Mouse (Mus musculus): Measurements from ENCODE around the gene 1700012B07Rik. TPM values are rescaled to one million over a fixed set of nuclear protein-coding genes. Genes with fewer than 3 reads are reported as not detected.

1700012B07Rik gene
- polyA plus RNA-seq, 1 experiment, result not detected

- no peaks in the 10 kb centered on the region for H3K27me3 ChIP-seq (ENCODE audit: control insufficient read depth, insufficient read depth, low read length)
- 76% methylated on average over 14 of the region's 14 CpGs for WGBS
- no peak overlapping the region for H3K27ac ChIP-seq (ENCODE audit: insufficient read depth, low read length)
- H3K4me3 ChIP-seq (replicated peaks; ENCODE audit: insufficient read depth, low read depth, low read length), result no peak overlapping the region
- H3K4me1 ChIP-seq (ENCODE audit: control insufficient read depth, insufficient read depth, low read length), result no peaks in the 10 kb centered on the region
- TF ChIP-seq POLR2A (IDR thresholded peaks at IDR 0.05; ENCODE audit: borderline replicate concordance, insufficient read depth, low read length) (no peak), CTCF (IDR thresholded peaks at IDR 0.05; ENCODE audit: borderline replicate concordance, insufficient read depth, low read depth, low read length) (no peak)
- no peak for DNase-seq
These were observed 57.7 kb downstream of the 1700012B07Rik start for GRCm38 (mm10) chr11:109770185-109770584.

- WGBS, result 84% methylated on average over 5 of the region's 5 CpGs
- Histone ChIP-seq H3K4me1 (ENCODE audit: control insufficient read depth, insufficient read depth, low read length) (no peaks in the 10 kb centered on the region), H3K27ac (ENCODE audit: insufficient read depth, low read length) (no peak overlapping the region), H3K27me3 (ENCODE audit: control insufficient read depth, insufficient read depth, low read length) (no peaks in the 10 kb centered on the region), H3K4me3 (replicated peaks; ENCODE audit: insufficient read depth, low read depth, low read length) (no peak overlapping the region)
- no peak for TF ChIP-seq CTCF (IDR thresholded peaks at IDR 0.05; ENCODE audit: borderline replicate concordance, insufficient read depth, low read depth, low read length)
- TF ChIP-seq POLR2A (IDR thresholded peaks at IDR 0.05; ENCODE audit: borderline replicate concordance, insufficient read depth, low read length), result no peak
- DNase-seq, result no peak
These were observed 58.8 kb downstream of the 1700012B07Rik start for GRCm38 (mm10) chr11:109769091-109769490.

DNA sequence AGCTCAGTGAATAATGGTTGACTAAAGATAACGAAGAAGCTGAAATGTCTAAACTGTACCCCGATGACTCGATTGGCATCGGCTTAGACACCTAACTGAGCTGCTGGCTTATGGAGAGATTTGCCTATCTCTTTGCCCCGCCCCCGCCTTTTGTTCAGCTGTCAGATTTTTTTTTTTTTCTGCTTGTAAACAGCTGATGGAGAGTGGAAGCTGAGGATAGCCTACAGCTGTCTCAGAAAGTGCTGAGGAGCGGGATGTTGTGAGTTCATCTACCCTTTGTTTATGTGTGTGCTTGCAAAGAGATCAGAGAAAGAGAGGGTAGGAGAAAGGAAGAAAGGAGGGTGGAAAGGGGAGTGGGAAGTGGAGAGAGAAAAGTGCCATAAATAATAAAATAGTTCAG is 67.8 kb downstream of the 1700012B07Rik start:
- TF ChIP-seq POLR2A (IDR thresholded peaks at IDR 0.05; ENCODE audit: borderline replicate concordance, insufficient read depth, low read length) (no peak), CTCF (IDR thresholded peaks at IDR 0.05; ENCODE audit: borderline replicate concordance, insufficient read depth, low read depth, low read length) (no peak)
- H3K27ac ChIP-seq (ENCODE audit: insufficient read depth, low read length), result no peak overlapping the region
- WGBS, result 47% methylated on average over 7 of the region's 7 CpGs

DNA sequence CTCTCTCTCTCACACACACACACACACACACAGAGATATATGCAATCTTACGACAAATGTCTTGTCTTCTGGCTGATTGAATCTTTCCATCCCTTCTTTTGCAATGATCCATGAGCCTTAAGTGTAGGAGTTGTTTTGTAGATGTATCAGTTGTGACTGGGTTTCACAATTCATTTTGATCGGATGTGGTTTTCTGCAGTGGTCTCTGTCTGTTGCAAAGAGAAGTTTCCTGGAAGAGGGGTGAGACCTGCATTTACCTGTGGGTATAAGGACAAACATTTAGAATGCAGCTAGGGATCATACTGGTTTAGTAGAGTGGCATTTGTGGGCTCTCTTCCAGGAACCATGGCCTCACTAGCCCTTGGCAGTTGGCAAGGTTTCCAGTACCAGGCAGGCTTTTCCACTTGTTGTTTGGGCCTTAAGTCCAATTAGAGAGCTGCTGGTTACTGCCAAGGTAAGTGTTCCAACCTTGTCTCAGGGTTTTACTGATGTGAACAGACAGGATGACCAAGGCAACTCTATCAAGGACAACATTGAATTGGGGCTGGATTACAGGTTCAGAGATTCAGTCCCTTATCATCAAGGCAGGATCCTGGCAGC is 69.1 kb downstream of the 1700012B07Rik start:
- peak in 1 of 2 experiments; percentile 6 for DNase-seq
- 91% methylated on average over 2 of the region's 2 CpGs for WGBS
- no peaks in the 10 kb centered on the region for H3K27me3 ChIP-seq (ENCODE audit: control insufficient read depth, insufficient read depth, low read length)
- no peaks in the 10 kb centered on the region for H3K4me1 ChIP-seq (ENCODE audit: control insufficient read depth, insufficient read depth, low read length)
- H3K4me3 ChIP-seq (replicated peaks; ENCODE audit: insufficient read depth, low read depth, low read length), result no peak overlapping the region
- H3K27ac ChIP-seq (ENCODE audit: insufficient read depth, low read length), result no peak overlapping the region
- no peak for TF ChIP-seq CTCF (IDR thresholded peaks at IDR 0.05; ENCODE audit: borderline replicate concordance, insufficient read depth, low read depth, low read length)
- TF ChIP-seq POLR2A (IDR thresholded peaks at IDR 0.05; ENCODE audit: borderline replicate concordance, insufficient read depth, low read length), result no peak

More for the DNA sequence above, 67.8 kb downstream of the 1700012B07Rik start:
- DNase-seq, result no peak
- no peak overlapping the region for H3K4me3 ChIP-seq (replicated peaks; ENCODE audit: insufficient read depth, low read depth, low read length)
- no peaks in the 10 kb centered on the region for H3K4me1 ChIP-seq (ENCODE audit: control insufficient read depth, insufficient read depth, low read length)
- H3K27me3 ChIP-seq (ENCODE audit: control insufficient read depth, insufficient read depth, low read length), result no peaks in the 10 kb centered on the region

GRCm38 (mm10) chr11:109754105-109754602 is 73.7 kb downstream of the 1700012B07Rik start:
- peak; percentile 9 to 58 for DNase-seq
- Histone ChIP-seq H3K27me3 (ENCODE audit: control insufficient read depth, insufficient read depth, low read length) (no peaks in the 10 kb centered on the region), H3K4me3 (replicated peaks; ENCODE audit: insufficient read depth, low read depth, low read length) (no peak overlapping the region), H3K4me1 (ENCODE audit: control insufficient read depth, insufficient read depth, low read length) (no peaks in the 10 kb centered on the region), H3K27ac (ENCODE audit: insufficient read depth, low read length) (no peak overlapping the region)
- WGBS, result 63% methylated on average over 7 of the region's 7 CpGs
- TF ChIP-seq CTCF (IDR thresholded peaks at IDR 0.05; ENCODE audit: borderline replicate concordance, insufficient read depth, low read depth, low read length), result no peak
- TF ChIP-seq POLR2A (IDR thresholded peaks at IDR 0.05; ENCODE audit: borderline replicate concordance, insufficient read depth, low read length), result no peak

DNA sequence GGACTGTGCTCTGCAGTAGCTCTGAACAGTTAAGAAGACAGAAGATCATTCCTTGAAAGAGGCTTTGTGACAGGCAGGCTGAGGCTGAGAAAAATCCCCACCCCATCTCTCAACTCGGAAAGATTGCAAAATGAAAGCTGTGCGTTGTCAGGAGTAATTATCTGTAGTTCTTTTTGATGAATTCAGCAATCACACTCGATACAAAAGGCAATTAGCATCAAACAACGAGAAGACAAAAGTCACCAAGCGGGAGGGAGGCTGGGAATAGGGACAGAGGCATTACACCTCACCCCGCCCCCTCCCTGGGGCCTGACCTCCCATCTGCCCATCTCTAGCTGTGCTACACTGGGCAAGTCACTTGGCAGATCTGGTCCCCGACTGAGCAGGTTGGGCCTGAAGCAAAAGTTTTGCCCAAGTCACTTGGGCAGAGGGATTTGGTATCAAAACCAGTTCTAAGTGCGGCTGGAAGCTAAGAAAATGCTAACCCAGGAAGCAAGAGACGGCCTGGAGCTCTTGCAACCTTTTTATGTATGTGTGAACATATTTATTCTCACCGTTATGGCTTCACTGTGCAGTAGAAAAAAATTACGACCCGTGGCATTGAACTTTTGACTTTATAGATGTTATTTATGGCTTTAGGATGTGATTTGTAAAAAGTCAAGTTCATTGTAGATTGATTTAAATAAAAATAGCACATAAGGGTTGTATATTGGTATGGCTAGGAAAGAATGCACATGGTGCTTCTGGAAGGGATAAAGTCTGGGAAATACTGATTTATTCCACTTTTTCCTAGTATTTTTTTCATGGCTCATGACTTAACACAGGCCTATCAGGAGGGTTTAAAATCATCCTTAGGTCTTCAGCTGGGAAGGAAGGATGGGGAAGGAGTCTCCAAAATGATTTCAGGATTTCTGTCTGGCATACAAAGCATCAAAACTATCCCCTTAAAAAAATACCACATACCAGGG is 75.9 kb downstream of the 1700012B07Rik start:
- H3K27ac ChIP-seq (ENCODE audit: insufficient read depth, low read length), result no peak overlapping the region
- WGBS, result 47% methylated on average over 12 of the region's 12 CpGs
- DNase-seq, result no peak
- no peaks in the 10 kb centered on the region for H3K27me3 ChIP-seq (ENCODE audit: control insufficient read depth, insufficient read depth, low read length)
- TF ChIP-seq CTCF (IDR thresholded peaks at IDR 0.05; ENCODE audit: borderline replicate concordance, insufficient read depth, low read depth, low read length) (no peak), POLR2A (IDR thresholded peaks at IDR 0.05; ENCODE audit: borderline replicate concordance, insufficient read depth, low read length) (no peak)
- H3K4me3 ChIP-seq (replicated peaks; ENCODE audit: insufficient read depth, low read depth, low read length), result no peak overlapping the region
- no peaks in the 10 kb centered on the region for H3K4me1 ChIP-seq (ENCODE audit: control insufficient read depth, insufficient read depth, low read length)

GRCm38 (mm10) chr11:109745210-109745609 is 82.6 kb downstream of the 1700012B07Rik start:
- 77% methylated on average over 4 of the region's 4 CpGs for WGBS
- TF ChIP-seq CTCF (IDR thresholded peaks at IDR 0.05; ENCODE audit: borderline replicate concordance, insufficient read depth, low read depth, low read length), result no peak
- TF ChIP-seq POLR2A (IDR thresholded peaks at IDR 0.05; ENCODE audit: borderline replicate concordance, insufficient read depth, low read length), result no peak
- Histone ChIP-seq H3K4me1 (ENCODE audit: control insufficient read depth, insufficient read depth, low read length) (no peaks in the 10 kb centered on the region), H3K4me3 (replicated peaks; ENCODE audit: insufficient read depth, low read depth, low read length) (no peak overlapping the region), H3K27ac (ENCODE audit: insufficient read depth, low read length) (no peak overlapping the region), H3K27me3 (ENCODE audit: control insufficient read depth, insufficient read depth, low read length) (no peaks in the 10 kb centered on the region)
- DNase-seq, result no peak

All from cerebellum, adult 2 months (tissue).